Comparison of ENCODE assay signal across 8 mouse cellular contexts in genomic region chr12:8357449-8357848, GRCm38 (mm10). TPM values are rescaled to one million over a fixed set of nuclear protein-coding genes. Genes with fewer than 3 reads are reported as not detected.
A peak's percentile ranks its signal among the peaks of the same experiment; 100 is the strongest.
DNase-seq lines count a peak whose midpoint lies in the region; ATAC-seq and TF ChIP-seq lines count a peak whose summit lies in the region.

No protein-coding gene starts in this region.

- H3K27ac ChIP-seq in neural tube, embryonic 13.5 days (replicated peaks): peak overlapping the region; percentile 46
- peak overlapping the region; percentile 54; the same call in 1 of the 2 replicates for H3K27ac ChIP-seq in embryonic facial prominence, embryonic 10.5 days (replicated peaks)
- H3K27ac ChIP-seq in heart, adult 2 months: peak overlapping the region; percentile 60
- H3K27ac ChIP-seq in limb, embryonic 13.5 days: peak overlapping the region; percentile 40; the same call in 1 of the 2 replicates
- H3K27ac ChIP-seq in midbrain, postnatal 0 days (ENCODE audit: low read depth, low read length): peak overlapping the region; percentile 21; the same call in 1 of the 2 replicates

- no peaks in the 10 kb centered on the region for H3K27me3 ChIP-seq in neural tube, embryonic 13.5 days
- H3K27me3 ChIP-seq in embryonic facial prominence, embryonic 10.5 days (replicated peaks; ENCODE audit: low read depth, poor library complexity, severe bottlenecking): no peaks in the 10 kb centered on the region
- no peaks in the 10 kb centered on the region for H3K27me3 ChIP-seq in heart, adult 2 months (ENCODE audit: control insufficient read depth, insufficient read depth, low read length)
- no peaks in the 10 kb centered on the region for H3K27me3 ChIP-seq in limb, embryonic 13.5 days
- H3K27me3 ChIP-seq in midbrain, postnatal 0 days (ENCODE audit: insufficient read depth, low read length): no peaks in the 10 kb centered on the region

- intact Hi-C loops in heart, adult 2 months (cut with DNase I): loop anchor here (1.0 to 2.0 kb wide), 3 partner anchors 29 to 88 kb away; no protein-coding TSS in a partner anchor

- WGBS in neural tube, embryonic 13.5 days: 66% methylated on average over 5 of the region's 5 CpGs
- WGBS in embryonic facial prominence, embryonic 10.5 days: 72% methylated on average over 5 of the region's 5 CpGs
- 2% methylated on average over 5 of the region's 5 CpGs for WGBS in heart, adult 2 months
- WGBS in limb, embryonic 13.5 days: 44% methylated on average over 5 of the region's 5 CpGs
- WGBS in midbrain, postnatal 0 days: 54% methylated on average over 5 of the region's 5 CpGs

- no peaks in the 10 kb centered on the region for H3K9me3 ChIP-seq in neural tube, embryonic 13.5 days
- no peaks in the 10 kb centered on the region for H3K9me3 ChIP-seq in embryonic facial prominence, embryonic 10.5 days
- no peaks in the 10 kb centered on the region for H3K9me3 ChIP-seq in limb, embryonic 13.5 days
- H3K9me3 ChIP-seq in midbrain, postnatal 0 days (ENCODE audit: low read length): no peaks in the 10 kb centered on the region

- H3K4me3 ChIP-seq in neural tube, embryonic 13.5 days: no peak overlapping the region
- no peak overlapping the region for H3K4me3 ChIP-seq in embryonic facial prominence, embryonic 10.5 days
- no peak overlapping the region for H3K4me3 ChIP-seq in heart, adult 2 months
- H3K4me3 ChIP-seq in limb, embryonic 13.5 days: no peak overlapping the region
- no peak overlapping the region for H3K4me3 ChIP-seq in midbrain, postnatal 0 days (ENCODE audit: low read depth, low read length)

- no peak overlapping the region for H3K4me2 ChIP-seq in neural tube, embryonic 13.5 days
- H3K4me2 ChIP-seq in limb, embryonic 13.5 days (replicated peaks): no peak overlapping the region
- H3K4me2 ChIP-seq in midbrain, postnatal 0 days (ENCODE audit: low read depth, low read length, poor library complexity, severe bottlenecking): no peak overlapping the region

- peak; percentile 98 for TF ChIP-seq EP300 in heart, adult 2 months (IDR thresholded peaks at IDR 0.05; ENCODE audit: insufficient read depth, low read depth, low read length)

- DNase-seq in neural tube, embryonic 10.5 days (ENCODE audit: extremely low spot score, low spot score): no peak
- no peak for DNase-seq in embryonic facial prominence, embryonic 10.5 days (ENCODE audit: low spot score)
- DNase-seq in heart, adult 2 months: peak; percentile 76 to 90
- peak; percentile 81 for DNase-seq in kidney, adult 9 months
- DNase-seq in midbrain, postnatal 0 days (ENCODE audit: low spot score): peak; percentile 93
- DNase-seq in thymus, postnatal 36 days: peak; percentile 14 to 15

- H3K9ac ChIP-seq in neural tube, embryonic 13.5 days: no peak overlapping the region
- H3K9ac ChIP-seq in heart, adult 2 months (ENCODE audit: low read depth, low read length): no peak overlapping the region
- H3K9ac ChIP-seq in limb, embryonic 13.5 days: no peak overlapping the region
- no peak overlapping the region for H3K9ac ChIP-seq in midbrain, postnatal 0 days (replicated peaks; ENCODE audit: low read length, poor library complexity, severe bottlenecking)

- peak; percentile 43 for ATAC-seq in neural tube, embryonic 13.5 days (ENCODE audit: low read depth)
- ATAC-seq in limb, embryonic 13.5 days (ENCODE audit: low FRiP score, low read depth): peak; percentile 73
- ATAC-seq in midbrain, postnatal 0 days (ENCODE audit: low FRiP score): peak; percentile 71

- H3K4me1 ChIP-seq in neural tube, embryonic 13.5 days (replicated peaks): peaks cover 8% of the 10 kb centered on the region; the same call in 1 of the 2 replicates
- peaks cover 17% of the 10 kb centered on the region for H3K4me1 ChIP-seq in embryonic facial prominence, embryonic 10.5 days
- H3K4me1 ChIP-seq in heart, adult 2 months (ENCODE audit: control insufficient read depth, insufficient read depth, low read length): peaks cover 15% of the 10 kb centered on the region
- peaks cover 15% of the 10 kb centered on the region for H3K4me1 ChIP-seq in limb, embryonic 13.5 days
- no peaks in the 10 kb centered on the region for H3K4me1 ChIP-seq in midbrain, postnatal 0 days (ENCODE audit: insufficient read depth, low read length)

- H3K79me2 ChIP-seq in heart, adult 2 months (replicated peaks; ENCODE audit: control insufficient read depth, insufficient read depth, low read length): no peaks in the 10 kb centered on the region

- TF ChIP-seq CTCF in heart, adult 2 months (IDR thresholded peaks at IDR 0.05): peak; percentile 55
- TF ChIP-seq CTCF in midbrain, postnatal 0 days (IDR thresholded peaks at IDR 0.05): peak; percentile 22; the same call in 1 of the 2 replicates

- TF ChIP-seq POLR2A in heart, adult 2 months (IDR thresholded peaks at IDR 0.05; ENCODE audit: insufficient read depth, low read depth, low read length): peak; percentile 59; the same call in 1 of the 2 replicates

- no peaks in the 10 kb centered on the region for H3K36me3 ChIP-seq in neural tube, embryonic 13.5 days
- H3K36me3 ChIP-seq in embryonic facial prominence, embryonic 10.5 days (replicated peaks): no peaks in the 10 kb centered on the region
- 0 out of 2 replicates have a peak, but pooled peaks cover 2% of the 10 kb centered on the region for H3K36me3 ChIP-seq in heart, adult 2 months (ENCODE audit: control insufficient read depth, insufficient read depth, low read length)
- no peaks in the 10 kb centered on the region for H3K36me3 ChIP-seq in limb, embryonic 13.5 days
- H3K36me3 ChIP-seq in midbrain, postnatal 0 days (ENCODE audit: insufficient read depth, low read length): no peaks in the 10 kb centered on the region

RNA-seq across cellular contexts. Expression of gene Hs1bp3, which starts 44.2 kb away (rescaled TPM):
- polyA plus RNA-seq in neural tube, embryonic 13.5 days (2015; fragmentation: Nextera tagmentation; extraction: Ambion mirVana): 10.6 and 11.3 TPM in 2 replicates
- 17.9 and 18.8 TPM in 2 replicates for polyA plus RNA-seq in embryonic facial prominence, embryonic 10.5 days (2016; fragmentation: Nextera tagmentation; extraction: Ambion mirVana)
- total RNA-seq in heart, adult 2 months (2021): 10 to 100 TPM; 12.7 to 13.8 TPM
- 17.3 and 20.5 TPM in 2 replicates for polyA plus RNA-seq in heart, adult 2 months (2012; rRNA removed)
- polyA plus RNA-seq in limb, embryonic 13.5 days (2015; fragmentation: Nextera tagmentation; extraction: Ambion mirVana): 19.4 and 21.4 TPM in 2 replicates
- total RNA-seq in midbrain, postnatal 0 days (2014; rRNA removed): 5.9 and 8.3 TPM in 2 replicates
- 5.1 and 5.4 TPM in 2 replicates for polyA plus RNA-seq in midbrain, postnatal 0 days (2015; fragmentation: Nextera tagmentation; extraction: Ambion mirVana)

RNA-seq across cellular contexts. Expression of gene Gdf7, which starts 55.7 kb away (rescaled TPM):
- 0.43 and 0.49 TPM in 2 replicates for polyA plus RNA-seq in neural tube, embryonic 13.5 days (2015; fragmentation: Nextera tagmentation; extraction: Ambion mirVana)
- polyA plus RNA-seq in embryonic facial prominence, embryonic 10.5 days (2016; fragmentation: Nextera tagmentation; extraction: Ambion mirVana): 0.10 and 0.17 TPM in 2 replicates
- total RNA-seq in heart, adult 2 months (2021): under 1 TPM; 0.41 to 0.84 TPM
- 0.82 and 0.96 TPM in 2 replicates for polyA plus RNA-seq in heart, adult 2 months (2012; rRNA removed)
- 0.20 TPM in 1 of 2 replicates, not detected in the other for polyA plus RNA-seq in limb, embryonic 13.5 days (2015; fragmentation: Nextera tagmentation; extraction: Ambion mirVana)
- 4.7 TPM in 1 of 2 replicates, not detected in the other for total RNA-seq in midbrain, postnatal 0 days (2014; rRNA removed)
- 0.11 and 0.12 TPM in 2 replicates for polyA plus RNA-seq in midbrain, postnatal 0 days (2015; fragmentation: Nextera tagmentation; extraction: Ambion mirVana)

Comparison
In these comparisons a context has a peak if more than half of its experiments do, and no peak if none do; other contexts are left out.
1. DNase-seq: peak in heart, adult 2 months (2 of 2), kidney, adult 9 months (single experiment), midbrain, postnatal 0 days (single experiment) and thymus, postnatal 36 days (2 of 2); none in neural tube, embryonic 10.5 days (single experiment) and embryonic facial prominence, embryonic 10.5 days (single experiment).
2. Peak in every context shown above with its lines, with median percentiles within 50 percentile points of each other: ATAC-seq and H3K27ac ChIP-seq.